24 mouse cellular contexts compared by ENCODE assay signal in genomic region chr6:36988800-36989199, GRCm38 (mm10).
"Had no signal": no experiment of that assay in that cellular context is flagged by ENCODE, and none has a peak within 500 bp of the region (broad histone marks: within the 10 kb centered on the region; RNA-seq: fewer than 3 reads in every experiment).

No protein-coding gene starts in this region.

- H3K9ac ChIP-seq: limb, embryonic 12.5 days; liver, embryonic 12.5 days; liver, embryonic 15.5 days; lung, embryonic 15.5 days; midbrain, embryonic 13.5 days; neural tube, embryonic 13.5 days; stomach, embryonic 15.5 days had no signal

- ATAC-seq: liver, embryonic 12.5 days; midbrain, embryonic 13.5 days; midbrain, embryonic 16.5 days had no signal

- H3K27ac ChIP-seq: limb, embryonic 12.5 days; liver, embryonic 12.5 days; liver, embryonic 15.5 days; lung, embryonic 15.5 days; midbrain, embryonic 10.5 days; midbrain, embryonic 13.5 days; neural tube, embryonic 13.5 days; stomach, embryonic 15.5 days had no signal

- H3K4me2 ChIP-seq: limb, embryonic 12.5 days; liver, embryonic 12.5 days; liver, embryonic 15.5 days; lung, embryonic 15.5 days; midbrain, embryonic 13.5 days; neural tube, embryonic 13.5 days; stomach, embryonic 15.5 days had no signal

- H3K4me3 ChIP-seq: limb, embryonic 12.5 days; liver, embryonic 12.5 days; liver, embryonic 15.5 days; lung, embryonic 15.5 days; megakaryocyte, embryonic 14.5 days; midbrain, embryonic 10.5 days; midbrain, embryonic 13.5 days; myocyte; neural tube, embryonic 13.5 days; stomach, embryonic 15.5 days had no signal

- H3K4me1 ChIP-seq: limb, embryonic 12.5 days; liver, embryonic 12.5 days; liver, embryonic 15.5 days; lung, embryonic 15.5 days; megakaryocyte, embryonic 14.5 days; midbrain, embryonic 10.5 days; midbrain, embryonic 13.5 days; neural tube, embryonic 13.5 days; stomach, embryonic 15.5 days had no signal

- H3K36me3 ChIP-seq: limb, embryonic 12.5 days; liver, embryonic 12.5 days; liver, embryonic 15.5 days; lung, embryonic 15.5 days; midbrain, embryonic 10.5 days; midbrain, embryonic 13.5 days; neural tube, embryonic 13.5 days; stomach, embryonic 15.5 days had no signal

- H3K27me3 ChIP-seq: limb, embryonic 12.5 days; liver, embryonic 12.5 days; liver, embryonic 15.5 days; lung, embryonic 15.5 days; megakaryocyte, embryonic 14.5 days; midbrain, embryonic 13.5 days; neural tube, embryonic 13.5 days; stomach, embryonic 15.5 days had no signal

- H3K9me3 ChIP-seq: limb, embryonic 12.5 days; liver, embryonic 12.5 days; liver, embryonic 15.5 days; lung, embryonic 15.5 days; megakaryocyte, embryonic 14.5 days; midbrain, embryonic 10.5 days; midbrain, embryonic 13.5 days; neural tube, embryonic 13.5 days; stomach, embryonic 15.5 days had no signal

- DNase-seq: kidney, adult 18-20 months; kidney, adult 9 months; kidney, postnatal 14 days; kidney, postnatal 4 days; liver; lung, adult 18-20 months; lung, postnatal 10 days; lung, postnatal 36 days; retina, postnatal 1 day; right cerebral cortex, postnatal 25 days; spleen, adult 18-20 months; thymus, adult 18-20 months; thymus, postnatal 36 days had no signal
